Mouse (Mus musculus): ENCODE results near the gene Pip5k1c. TPM values are rescaled to one million over a fixed set of nuclear protein-coding genes. Genes with fewer than 3 reads are reported as not detected.

Pip5k1c gene
- polyA plus RNA-seq, 2 experiments, result 53.0 to 70.4 TPM

DNA sequence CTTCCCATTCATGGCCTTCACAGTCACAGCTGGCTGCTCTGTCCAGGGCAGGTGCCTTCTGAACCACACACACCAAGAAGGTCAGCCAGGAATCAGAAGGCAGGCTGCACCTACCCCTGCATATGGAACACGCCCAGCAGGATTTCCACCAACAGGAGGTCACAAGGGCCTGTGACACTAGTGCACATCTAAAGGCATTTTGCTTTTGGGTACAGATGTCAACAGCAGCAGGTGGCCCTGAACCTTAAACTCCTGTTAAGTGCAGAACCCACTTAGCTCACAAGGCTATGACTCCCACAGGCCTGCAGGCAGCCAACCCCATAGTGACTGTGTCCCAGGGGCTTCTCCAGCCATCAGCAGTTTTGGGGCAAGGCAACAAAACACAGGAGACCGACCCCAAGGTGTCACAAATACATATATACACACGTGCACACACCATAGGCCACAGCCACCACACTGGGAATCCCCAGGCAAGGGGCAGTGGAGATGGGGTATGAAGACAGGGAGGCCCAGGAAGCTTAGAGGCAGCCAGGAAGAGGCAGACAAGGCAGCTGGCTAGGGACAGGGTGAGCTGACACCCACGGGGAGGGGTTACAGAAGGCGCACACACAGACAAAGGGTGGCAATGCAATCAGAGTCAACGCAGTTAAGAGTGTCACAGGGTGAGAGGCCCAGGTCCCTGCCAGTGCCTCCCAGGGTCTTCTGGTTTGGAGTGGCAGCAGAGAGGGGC, 73.9 kb downstream of the Pip5k1c start:
- H3K27ac ChIP-seq (replicated peaks; ENCODE audit: low read depth, low read length), result no peak overlapping the region
- DNase-seq (ENCODE audit: low spot score) (no peak), ATAC-seq (ENCODE audit: low FRiP score, low read depth) (no peak)
- H3K9me3 ChIP-seq (ENCODE audit: control insufficient read depth, low read length), result no peaks in the 10 kb centered on the region
- no peak overlapping the region for H3K4me3 ChIP-seq (replicated peaks; ENCODE audit: low read length)
- H3K27me3 ChIP-seq (ENCODE audit: control insufficient read depth, insufficient read depth, low read length), result peaks cover 26% of the 10 kb centered on the region
- 91% methylated on average over 6 of the region's 6 CpGs for WGBS
- TF ChIP-seq POLR2A (IDR thresholded peaks at IDR 0.05; ENCODE audit: borderline replicate concordance, extremely low read depth, insufficient read depth, insufficient read length), result no peak
- H3K9ac ChIP-seq (ENCODE audit: low read depth, low read length, severe bottlenecking), result no peak overlapping the region
- H3K36me3 ChIP-seq (ENCODE audit: control insufficient read depth, insufficient read depth, low read length), result peaks cover 63% of the 10 kb centered on the region
- H3K4me1 ChIP-seq (ENCODE audit: control insufficient read depth, insufficient read depth, low read length), result peaks cover 14% of the 10 kb centered on the region
- no peak overlapping the region for H3K4me2 ChIP-seq (replicated peaks; ENCODE audit: low read depth, low read length, severe bottlenecking)

DNA sequence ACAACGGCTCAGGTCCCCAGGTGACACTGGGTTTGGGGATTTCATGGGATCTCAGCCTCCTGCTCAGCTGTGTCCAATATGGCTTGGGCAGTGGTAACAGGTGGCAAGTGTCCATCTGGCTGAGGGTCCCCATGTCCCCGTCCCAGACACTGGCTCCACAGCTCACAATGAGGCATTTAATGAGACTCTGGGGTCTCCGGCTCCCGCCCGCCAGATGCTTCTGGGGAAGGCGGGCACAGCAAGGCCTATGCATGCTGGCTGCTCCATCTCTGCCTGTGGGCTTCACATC, 74.4 kb downstream of the Pip5k1c start:
- H3K9ac ChIP-seq (ENCODE audit: low read depth, low read length, severe bottlenecking), result no peak overlapping the region
- TF ChIP-seq POLR2A (IDR thresholded peaks at IDR 0.05; ENCODE audit: borderline replicate concordance, extremely low read depth, insufficient read depth, insufficient read length), result no peak
- 63% methylated on average over 6 of the region's 6 CpGs for WGBS
- no peak overlapping the region for H3K4me3 ChIP-seq (replicated peaks; ENCODE audit: low read length)
- no peak overlapping the region for H3K4me2 ChIP-seq (replicated peaks; ENCODE audit: low read depth, low read length, severe bottlenecking)
- DNase-seq (ENCODE audit: low spot score) (no peak), ATAC-seq (ENCODE audit: low FRiP score, low read depth) (no peak)
- peaks cover 67% of the 10 kb centered on the region for H3K36me3 ChIP-seq (ENCODE audit: control insufficient read depth, insufficient read depth, low read length)
- peaks cover 26% of the 10 kb centered on the region for H3K27me3 ChIP-seq (ENCODE audit: control insufficient read depth, insufficient read depth, low read length)
- no peaks in the 10 kb centered on the region for H3K9me3 ChIP-seq (ENCODE audit: control insufficient read depth, low read length)
- peaks cover 14% of the 10 kb centered on the region for H3K4me1 ChIP-seq (ENCODE audit: control insufficient read depth, insufficient read depth, low read length)
- H3K27ac ChIP-seq (replicated peaks; ENCODE audit: low read depth, low read length), result no peak overlapping the region

Small RNA genes within 50 kb of the gene (microRNA-seq; reads per million reads assigned to microRNA genes)
- gene Mir3057, result 2.1 reads per million

Other genes starting within 250 kb of the Pip5k1c start
Only the 30 nearest of the 32 such genes appear.
- 79.0 and 93.4 TPM in 2 replicates for gene Thop1, start 222.9 kb upstream of the Pip5k1c start, polyA plus RNA-seq (2012; rRNA removed)
- 52.4 and 54.1 TPM in 2 replicates for gene Thop1, start 222.9 kb upstream of the Pip5k1c start, polyA plus RNA-seq (2014; fragmentation: Nextera tagmentation; extraction: Ambion mirVana)
- gene Creb3l3, start 194.1 kb upstream of the Pip5k1c start, polyA plus RNA-seq (2012; rRNA removed), result 0.44 and 0.54 TPM in 2 replicates
- gene Creb3l3, start 194.1 kb upstream of the Pip5k1c start, polyA plus RNA-seq (2014; fragmentation: Nextera tagmentation; extraction: Ambion mirVana), result 0.58 and 0.74 TPM in 2 replicates
- 165 and 176 TPM in 2 replicates for gene Map2k2, start 187.0 kb upstream of the Pip5k1c start, polyA plus RNA-seq (2012; rRNA removed)
- 176 and 199 TPM in 2 replicates for gene Map2k2, start 187.0 kb upstream of the Pip5k1c start, polyA plus RNA-seq (2014; fragmentation: Nextera tagmentation; extraction: Ambion mirVana)
- gene Zbtb7a, start 157.7 kb upstream of the Pip5k1c start, polyA plus RNA-seq (2012; rRNA removed), result 17.7 and 21.0 TPM in 2 replicates
- 30.6 and 35.9 TPM in 2 replicates for gene Zbtb7a, start 157.7 kb upstream of the Pip5k1c start, polyA plus RNA-seq (2014; fragmentation: Nextera tagmentation; extraction: Ambion mirVana)
- gene Pias4, start 125.0 kb upstream of the Pip5k1c start, polyA plus RNA-seq (2012; rRNA removed), result 35.1 and 49.4 TPM in 2 replicates
- 40.4 and 44.2 TPM in 2 replicates for gene Pias4, start 125.0 kb upstream of the Pip5k1c start, polyA plus RNA-seq (2014; fragmentation: Nextera tagmentation; extraction: Ambion mirVana)
- gene Eef2, start 116.3 kb upstream of the Pip5k1c start, polyA plus RNA-seq (2012; rRNA removed), result 1,329 and 1,559 TPM in 2 replicates
- 544 and 581 TPM in 2 replicates for gene Eef2, start 116.3 kb upstream of the Pip5k1c start, polyA plus RNA-seq (2014; fragmentation: Nextera tagmentation; extraction: Ambion mirVana)
- gene Dapk3, start 110.0 kb upstream of the Pip5k1c start, polyA plus RNA-seq (2012; rRNA removed), result 73.0 and 81.8 TPM in 2 replicates
- gene Dapk3, start 110.0 kb upstream of the Pip5k1c start, polyA plus RNA-seq (2014; fragmentation: Nextera tagmentation; extraction: Ambion mirVana), result 57.7 and 60.9 TPM in 2 replicates
- not detected in 2 replicates for gene 4930442H23Rik, start 109.1 kb upstream of the Pip5k1c start, polyA plus RNA-seq (2012; rRNA removed)
- gene 4930442H23Rik, start 109.1 kb upstream of the Pip5k1c start, polyA plus RNA-seq (2014; fragmentation: Nextera tagmentation; extraction: Ambion mirVana), result not detected in 2 replicates
- gene Nmrk2, start 90.9 kb upstream of the Pip5k1c start, polyA plus RNA-seq (2012; rRNA removed), result 0.31 and 0.43 TPM in 2 replicates
- gene Nmrk2, start 90.9 kb upstream of the Pip5k1c start, polyA plus RNA-seq (2014; fragmentation: Nextera tagmentation; extraction: Ambion mirVana), result 0.64 and 0.87 TPM in 2 replicates
- 0.67 and 0.74 TPM in 2 replicates for gene Atcay, start 62.1 kb upstream of the Pip5k1c start, polyA plus RNA-seq (2012; rRNA removed)
- gene Atcay, start 62.1 kb upstream of the Pip5k1c start, polyA plus RNA-seq (2014; fragmentation: Nextera tagmentation; extraction: Ambion mirVana), result 0.25 TPM in 1 of 2 replicates, not detected in the other
- gene Zfr2, start 59.8 kb upstream of the Pip5k1c start, polyA plus RNA-seq (2012; rRNA removed), result 39.7 and 44.7 TPM in 2 replicates
- 9.7 and 10.5 TPM in 2 replicates for gene Zfr2, start 59.8 kb upstream of the Pip5k1c start, polyA plus RNA-seq (2014; fragmentation: Nextera tagmentation; extraction: Ambion mirVana)
- 9.9 and 10.6 TPM in 2 replicates for gene Matk, start 40.0 kb upstream of the Pip5k1c start, polyA plus RNA-seq (2012; rRNA removed)
- 5.9 and 6.8 TPM in 2 replicates for gene Matk, start 40.0 kb upstream of the Pip5k1c start, polyA plus RNA-seq (2014; fragmentation: Nextera tagmentation; extraction: Ambion mirVana)
- 93.0 and 124 TPM in 2 replicates for gene Mrpl54, start 26.0 kb upstream of the Pip5k1c start, polyA plus RNA-seq (2012; rRNA removed)
- gene Mrpl54, start 26.0 kb upstream of the Pip5k1c start, polyA plus RNA-seq (2014; fragmentation: Nextera tagmentation; extraction: Ambion mirVana), result 200 and 202 TPM in 2 replicates
- 77.9 and 102 TPM in 2 replicates for gene Apba3, start 26.0 kb upstream of the Pip5k1c start, polyA plus RNA-seq (2012; rRNA removed)
- gene Apba3, start 26.0 kb upstream of the Pip5k1c start, polyA plus RNA-seq (2014; fragmentation: Nextera tagmentation; extraction: Ambion mirVana), result 58.2 and 59.2 TPM in 2 replicates
- 2.8 and 3.5 TPM in 2 replicates for gene Tjp3, start 1.4 kb upstream of the Pip5k1c start, polyA plus RNA-seq (2012; rRNA removed)
- 5.2 and 6.4 TPM in 2 replicates for gene Tjp3, start 1.4 kb upstream of the Pip5k1c start, polyA plus RNA-seq (2014; fragmentation: Nextera tagmentation; extraction: Ambion mirVana)
- gene Cactin, start 28.1 kb downstream of the Pip5k1c start, polyA plus RNA-seq (2012; rRNA removed), result 46.5 and 50.0 TPM in 2 replicates
- gene Cactin, start 28.1 kb downstream of the Pip5k1c start, polyA plus RNA-seq (2014; fragmentation: Nextera tagmentation; extraction: Ambion mirVana), result 25.3 and 33.9 TPM in 2 replicates
- gene Tbxa2r, start 35.8 kb downstream of the Pip5k1c start, polyA plus RNA-seq (2012; rRNA removed), result 9.2 and 13.7 TPM in 2 replicates
- 8.5 and 10.8 TPM in 2 replicates for gene Tbxa2r, start 35.8 kb downstream of the Pip5k1c start, polyA plus RNA-seq (2014; fragmentation: Nextera tagmentation; extraction: Ambion mirVana)
- 0.09 and 0.12 TPM in 2 replicates for gene Gipc3, start 50.3 kb downstream of the Pip5k1c start, polyA plus RNA-seq (2012; rRNA removed)
- gene Gipc3, start 50.3 kb downstream of the Pip5k1c start, polyA plus RNA-seq (2014; fragmentation: Nextera tagmentation; extraction: Ambion mirVana), result 0.06 TPM in 2 replicates
- 135 and 137 TPM in 2 replicates for gene Hmg20b, start 57.5 kb downstream of the Pip5k1c start, polyA plus RNA-seq (2012; rRNA removed)
- gene Hmg20b, start 57.5 kb downstream of the Pip5k1c start, polyA plus RNA-seq (2014; fragmentation: Nextera tagmentation; extraction: Ambion mirVana), result 92.9 and 104 TPM in 2 replicates
- gene Mfsd12, start 64.5 kb downstream of the Pip5k1c start, polyA plus RNA-seq (2012; rRNA removed), result 12.0 and 18.5 TPM in 2 replicates
- 6.8 and 8.0 TPM in 2 replicates for gene Mfsd12, start 64.5 kb downstream of the Pip5k1c start, polyA plus RNA-seq (2014; fragmentation: Nextera tagmentation; extraction: Ambion mirVana)
- 0.43 and 0.95 TPM in 2 replicates for gene 4930404N11Rik, start 72.9 kb downstream of the Pip5k1c start, polyA plus RNA-seq (2012; rRNA removed)
- 0.37 and 0.41 TPM in 2 replicates for gene 4930404N11Rik, start 72.9 kb downstream of the Pip5k1c start, polyA plus RNA-seq (2014; fragmentation: Nextera tagmentation; extraction: Ambion mirVana)
- gene Fzr1, start 85.6 kb downstream of the Pip5k1c start, polyA plus RNA-seq (2012; rRNA removed), result 109 and 142 TPM in 2 replicates
- 92.8 and 95.5 TPM in 2 replicates for gene Fzr1, start 85.6 kb downstream of the Pip5k1c start, polyA plus RNA-seq (2014; fragmentation: Nextera tagmentation; extraction: Ambion mirVana)
- 54.3 and 66.7 TPM in 2 replicates for gene Dohh, start 91.5 kb downstream of the Pip5k1c start, polyA plus RNA-seq (2012; rRNA removed)
- gene Dohh, start 91.5 kb downstream of the Pip5k1c start, polyA plus RNA-seq (2014; fragmentation: Nextera tagmentation; extraction: Ambion mirVana), result 60.0 and 63.7 TPM in 2 replicates
- 4.3 and 5.0 TPM in 2 replicates for gene Gm48551, start 91.5 kb downstream of the Pip5k1c start, polyA plus RNA-seq (2012; rRNA removed)
- 1.1 and 2.9 TPM in 2 replicates for gene Gm48551, start 91.5 kb downstream of the Pip5k1c start, polyA plus RNA-seq (2014; fragmentation: Nextera tagmentation; extraction: Ambion mirVana)
- 6.8 and 9.5 TPM in 2 replicates for gene Gm48552, start 96.0 kb downstream of the Pip5k1c start, polyA plus RNA-seq (2012; rRNA removed)
- 0.99 and 1.2 TPM in 2 replicates for gene Gm48552, start 96.0 kb downstream of the Pip5k1c start, polyA plus RNA-seq (2014; fragmentation: Nextera tagmentation; extraction: Ambion mirVana)
- gene Smim24, start 100.1 kb downstream of the Pip5k1c start, polyA plus RNA-seq (2012; rRNA removed), result 7.5 and 7.8 TPM in 2 replicates
- gene Smim24, start 100.1 kb downstream of the Pip5k1c start, polyA plus RNA-seq (2014; fragmentation: Nextera tagmentation; extraction: Ambion mirVana), result 4.3 and 4.6 TPM in 2 replicates
- 38.1 and 56.4 TPM in 2 replicates for gene Nfic, start 162.7 kb downstream of the Pip5k1c start, polyA plus RNA-seq (2012; rRNA removed)
- gene Nfic, start 162.7 kb downstream of the Pip5k1c start, polyA plus RNA-seq (2014; fragmentation: Nextera tagmentation; extraction: Ambion mirVana), result 97.3 and 98.9 TPM in 2 replicates
- gene Celf5, start 189.7 kb downstream of the Pip5k1c start, polyA plus RNA-seq (2012; rRNA removed), result 5.9 and 7.9 TPM in 2 replicates
- 0.85 and 1.6 TPM in 2 replicates for gene Celf5, start 189.7 kb downstream of the Pip5k1c start, polyA plus RNA-seq (2014; fragmentation: Nextera tagmentation; extraction: Ambion mirVana)
- gene Ncln, start 203.4 kb downstream of the Pip5k1c start, polyA plus RNA-seq (2012; rRNA removed), result 218 and 324 TPM in 2 replicates
- gene Ncln, start 203.4 kb downstream of the Pip5k1c start, polyA plus RNA-seq (2014; fragmentation: Nextera tagmentation; extraction: Ambion mirVana), result 76.4 and 89.7 TPM in 2 replicates
- gene S1pr4, start 207.2 kb downstream of the Pip5k1c start, polyA plus RNA-seq (2012; rRNA removed), result 0.50 and 0.79 TPM in 2 replicates
- 0.23 and 0.66 TPM in 2 replicates for gene S1pr4, start 207.2 kb downstream of the Pip5k1c start, polyA plus RNA-seq (2014; fragmentation: Nextera tagmentation; extraction: Ambion mirVana)

Measured in limb, embryonic 14.5 days (tissue).